Mouse (Mus musculus): ENCODE data around the gene Slc5a10.
A peak's percentile ranks its signal among the peaks of the same experiment; 100 is the strongest.

The Slc5a10 gene

GRCm38 (mm10) chr11:61720636-61721035, at the start of gene Slc5a10:
Gene Slc5a10, minus strand, starts transcription at chr11:61720826.
- DNase-seq (ENCODE audit: low spot score in 2 of 2): no peak

- DNase-seq (ENCODE audit: low spot score in 2 of 2): peak; percentile 100
These were observed 41.2 kb upstream of the Slc5a10 start, which contains the start of gene Prpsap2 for GRCm38 (mm10) chr11:61761584-61762407. Gene Prpsap2, minus strand, starts transcription at chr11:61762088.

- peak; percentile 24 to 48 for DNase-seq (ENCODE audit: low spot score in 2 of 2)
These were observed 39.9 kb upstream of the Slc5a10 start for GRCm38 (mm10) chr11:61760518-61760917.

GRCm38 (mm10) chr11:61757151-61757550, 36.5 kb upstream of the Slc5a10 start:
- no peak for DNase-seq (ENCODE audit: low spot score in 2 of 2)

GRCm38 (mm10) chr11:61751612-61752011, 31.0 kb upstream of the Slc5a10 start:
- no peak for DNase-seq (ENCODE audit: low spot score in 2 of 2)

GRCm38 (mm10) chr11:61747161-61747560, 26.5 kb upstream of the Slc5a10 start:
- DNase-seq (ENCODE audit: low spot score in 2 of 2): no peak

- no peak for DNase-seq (ENCODE audit: low spot score in 2 of 2)
These were observed 25.2 kb upstream of the Slc5a10 start for GRCm38 (mm10) chr11:61745781-61746180.

GRCm38 (mm10) chr11:61744460-61744859, 23.8 kb upstream of the Slc5a10 start:
- DNase-seq (ENCODE audit: low spot score in 2 of 2): no peak

GRCm38 (mm10) chr11:61743768-61744167, 23.1 kb upstream of the Slc5a10 start:
- no peak for DNase-seq (ENCODE audit: low spot score in 2 of 2)

- no peak for DNase-seq (ENCODE audit: low spot score in 2 of 2)
These were observed 19.9 kb upstream of the Slc5a10 start for GRCm38 (mm10) chr11:61740500-61740899.

GRCm38 (mm10) chr11:61737290-61737689, 16.7 kb upstream of the Slc5a10 start:
- no peak for DNase-seq (ENCODE audit: low spot score in 2 of 2)

GRCm38 (mm10) chr11:61732672-61733071, 12.0 kb upstream of the Slc5a10 start:
- DNase-seq (ENCODE audit: low spot score in 2 of 2): no peak

- no peak for DNase-seq (ENCODE audit: low spot score in 2 of 2)
These were observed 7.4 kb upstream of the Slc5a10 start for GRCm38 (mm10) chr11:61728037-61728436.

- DNase-seq (ENCODE audit: low spot score in 2 of 2): no peak
These were observed 1.5 kb upstream of the Slc5a10 start for GRCm38 (mm10) chr11:61722077-61722476.

- DNase-seq (ENCODE audit: low spot score in 2 of 2): no peak
These were observed 800 bp downstream of the Slc5a10 start for GRCm38 (mm10) chr11:61719826-61720225.

GRCm38 (mm10) chr11:61719387-61719786, 1.2 kb downstream of the Slc5a10 start:
- DNase-seq (ENCODE audit: low spot score in 2 of 2): no peak

- no peak for DNase-seq (ENCODE audit: low spot score in 2 of 2)
These were observed 2.6 kb downstream of the Slc5a10 start for GRCm38 (mm10) chr11:61717990-61718389.

GRCm38 (mm10) chr11:61715130-61715529, 5.5 kb downstream of the Slc5a10 start:
- DNase-seq (ENCODE audit: low spot score in 2 of 2): no peak

- peak; percentile 64 to 77 for DNase-seq (ENCODE audit: low spot score in 2 of 2)
These were observed 6.1 kb downstream of the Slc5a10 start for GRCm38 (mm10) chr11:61714346-61715117.

GRCm38 (mm10) chr11:61713157-61713855, 7.3 kb downstream of the Slc5a10 start:
- peak in 1 of 2 experiments; percentile 13 for DNase-seq (ENCODE audit: low spot score in 2 of 2)

GRCm38 (mm10) chr11:61708928-61709327, 11.7 kb downstream of the Slc5a10 start:
- no peak for DNase-seq (ENCODE audit: low spot score in 2 of 2)

- DNase-seq (ENCODE audit: low spot score in 2 of 2): no peak
These were observed 14.4 kb downstream of the Slc5a10 start for GRCm38 (mm10) chr11:61706232-61706631.

Measured in natural killer cell, adult 2 months (primary cell).